Comparison of ENCODE assay signal across 16 mouse cellular contexts in genomic region chr9:106512729-106513450, GRCm38 (mm10). TPM values are rescaled to one million over a fixed set of nuclear protein-coding genes. Genes with fewer than 3 reads are reported as not detected.
DNase-seq lines count a peak whose midpoint lies in the region; ATAC-seq lines count a peak whose summit lies in the region.
"Had no signal": no experiment of that assay in that cellular context is flagged by ENCODE, and none has a peak within 500 bp of the region (broad histone marks: within the 10 kb centered on the region; RNA-seq: fewer than 3 reads in every experiment).

No protein-coding gene starts in this region.

- H3K36me3 ChIP-seq in megakaryocyte, embryonic 14.5 days (replicated peaks; ENCODE audit: low read length), result peaks cover 3% of the 10 kb centered on the region
- no peaks in the 10 kb centered on the region for H3K36me3 ChIP-seq in neural tube, embryonic 15.5 days
- H3K36me3 ChIP-seq: forebrain, embryonic 12.5 days; hindbrain, embryonic 13.5 days; limb, embryonic 13.5 days had no signal

- H3K27ac ChIP-seq in neural tube, embryonic 15.5 days (replicated peaks), result no peak overlapping the region
- H3K27ac ChIP-seq: forebrain, embryonic 12.5 days; hindbrain, embryonic 13.5 days; limb, embryonic 13.5 days had no signal

- DNase-seq in heart, postnatal 10 days, result peak; percentile 6 to 24
- DNase-seq in heart, postnatal 25 days (ENCODE audit: low spot score), result no peak
- DNase-seq in brain, embryonic 18.5 days (ENCODE audit: low read depth, low spot score), result peak; percentile 42
- peak; percentile 27 to 45 for DNase-seq in lung, postnatal 4 days
- DNase-seq: cerebellum, adult 11 months; kidney, postnatal 25 days; thymus, postnatal 25 days had no signal

- peak overlapping the region; percentile 79 for H3K4me3 ChIP-seq in megakaryocyte, embryonic 14.5 days (replicated peaks)
- H3K4me3 ChIP-seq in neural tube, embryonic 15.5 days (replicated peaks), result no peak overlapping the region
- H3K4me3 ChIP-seq: forebrain, embryonic 12.5 days; hindbrain, embryonic 13.5 days; limb, embryonic 13.5 days had no signal

- no peaks in the 10 kb centered on the region for H3K9me3 ChIP-seq in megakaryocyte, embryonic 14.5 days
- H3K9me3 ChIP-seq in neural tube, embryonic 15.5 days (replicated peaks), result no peaks in the 10 kb centered on the region
- H3K9me3 ChIP-seq: forebrain, embryonic 12.5 days; hindbrain, embryonic 13.5 days; limb, embryonic 13.5 days had no signal

- intact Hi-C loops in heart, postnatal 10 days (cut with DNase I), result no loop called here
- intact Hi-C loops in heart, postnatal 25 days (cut with DNase I), result no loop called here

- no peak overlapping the region for H3K4me2 ChIP-seq in neural tube, embryonic 15.5 days
- H3K4me2 ChIP-seq: forebrain, embryonic 12.5 days; hindbrain, embryonic 13.5 days; limb, embryonic 13.5 days had no signal

- 55% methylated on average over 13 of the region's 13 CpGs for WGBS in neural tube, embryonic 15.5 days

- no peak for ATAC-seq in megakaryocyte, adult 5-6 weeks (ENCODE audit: poor library complexity, severe bottlenecking)
- no peak for ATAC-seq in neural tube, embryonic 15.5 days (ENCODE audit: low FRiP score)
- ATAC-seq: activated CD4-positive, CD25-positive, alpha-beta regulatory T cell, adult 4 months had no signal

- peaks cover 6% of the 10 kb centered on the region for H3K27me3 ChIP-seq in megakaryocyte, embryonic 14.5 days (replicated peaks)
- no peaks in the 10 kb centered on the region for H3K27me3 ChIP-seq in neural tube, embryonic 15.5 days (replicated peaks)
- H3K27me3 ChIP-seq: forebrain, embryonic 12.5 days; hindbrain, embryonic 13.5 days; limb, embryonic 13.5 days had no signal

- H3K9ac ChIP-seq in neural tube, embryonic 15.5 days (replicated peaks), result no peak overlapping the region
- H3K9ac ChIP-seq: forebrain, embryonic 12.5 days; hindbrain, embryonic 13.5 days; limb, embryonic 13.5 days had no signal

- peaks cover 48% of the 10 kb centered on the region for H3K4me1 ChIP-seq in megakaryocyte, embryonic 14.5 days
- H3K4me1 ChIP-seq in neural tube, embryonic 15.5 days, result no peaks in the 10 kb centered on the region
- H3K4me1 ChIP-seq: forebrain, embryonic 12.5 days; hindbrain, embryonic 13.5 days; limb, embryonic 13.5 days had no signal

RNA-seq across cellular contexts. Expression of gene Iqcf5, which starts 1.5 kb away (rescaled TPM):
- not detected for total RNA-seq in heart, postnatal 10 days (2021)
- total RNA-seq in heart, postnatal 25 days (2021), result not detected
- polyA plus RNA-seq in megakaryocyte, embryonic 14.5 days (2012; ENCODE audit: insufficient read depth, low replicate concordance), result not detected in 2 replicates
- total RNA-seq in megakaryocyte, adult 5-6 weeks (2015), result not detected in 2 replicates
- total RNA-seq in megakaryocyte, adult 5-6 weeks (2017), result not detected in 2 replicates
- not detected in 2 replicates for polyA plus RNA-seq in neural tube, embryonic 15.5 days (2015; fragmentation: Nextera tagmentation; extraction: Ambion mirVana)
- total RNA-seq: gastrocnemius, postnatal 4 days; megakaryocyte progenitor cell, adult 5-6 weeks had no signal
- polyA plus RNA-seq: activated CD4-positive, CD25-positive, alpha-beta regulatory T cell, adult 4 months; forebrain, embryonic 12.5 days; hindbrain, embryonic 13.5 days; limb, embryonic 13.5 days had no signal

RNA-seq across cellular contexts. Expression of gene Iqcf1, which starts 13.1 kb away (rescaled TPM):
- not detected for total RNA-seq in heart, postnatal 10 days (2021)
- total RNA-seq in heart, postnatal 25 days (2021), result not detected
- polyA plus RNA-seq in megakaryocyte, embryonic 14.5 days (2012; ENCODE audit: insufficient read depth, low replicate concordance), result not detected in 2 replicates
- not detected in 2 replicates for total RNA-seq in megakaryocyte, adult 5-6 weeks (2015)
- not detected in 2 replicates for total RNA-seq in megakaryocyte, adult 5-6 weeks (2017)
- not detected in 2 replicates for polyA plus RNA-seq in neural tube, embryonic 15.5 days (2015; fragmentation: Nextera tagmentation; extraction: Ambion mirVana)
- total RNA-seq: gastrocnemius, postnatal 4 days; megakaryocyte progenitor cell, adult 5-6 weeks had no signal
- polyA plus RNA-seq: activated CD4-positive, CD25-positive, alpha-beta regulatory T cell, adult 4 months; forebrain, embryonic 12.5 days; hindbrain, embryonic 13.5 days; limb, embryonic 13.5 days had no signal

RNA-seq across cellular contexts. Expression of gene Parp3, which starts 36.1 kb away (rescaled TPM):
- total RNA-seq in heart, postnatal 10 days (2021), result 10 to 100 TPM; 12.5 to 13.5 TPM
- total RNA-seq in heart, postnatal 25 days (2021), result 10 to 100 TPM; 30.1 to 33.5 TPM
- polyA plus RNA-seq in megakaryocyte, embryonic 14.5 days (2012; ENCODE audit: insufficient read depth, low replicate concordance), result 2.6 and 5.6 TPM in 2 replicates
- 14.3 and 19.2 TPM in 2 replicates for total RNA-seq in megakaryocyte, adult 5-6 weeks (2015)
- 26.7 and 29.7 TPM in 2 replicates for total RNA-seq in megakaryocyte, adult 5-6 weeks (2017)
- 0.86 and 3.6 TPM in 2 replicates for polyA plus RNA-seq in neural tube, embryonic 15.5 days (2015; fragmentation: Nextera tagmentation; extraction: Ambion mirVana)

RNA-seq across cellular contexts. Expression of gene Rrp9, which starts 37.1 kb away (rescaled TPM):
- total RNA-seq in heart, postnatal 10 days (2021), result 10 to 100 TPM; 18.8 to 19.1 TPM
- 10 to 100 TPM; 19.7 to 23.5 TPM for total RNA-seq in heart, postnatal 25 days (2021)
- polyA plus RNA-seq in megakaryocyte, embryonic 14.5 days (2012; ENCODE audit: insufficient read depth, low replicate concordance), result 198 and 662 TPM in 2 replicates
- total RNA-seq in megakaryocyte, adult 5-6 weeks (2015), result 3.6 and 6.3 TPM in 2 replicates
- 10.0 and 16.0 TPM in 2 replicates for total RNA-seq in megakaryocyte, adult 5-6 weeks (2017)
- 46.4 and 47.8 TPM in 2 replicates for polyA plus RNA-seq in neural tube, embryonic 15.5 days (2015; fragmentation: Nextera tagmentation; extraction: Ambion mirVana)

RNA-seq across cellular contexts. Expression of gene Gpr62, which starts 47.2 kb away (rescaled TPM):
- total RNA-seq in heart, postnatal 10 days (2021), result under 1 TPM in 1 of 2 experiments, not detected in 1; 0.12 TPM
- total RNA-seq in heart, postnatal 25 days (2021), result not detected
- 0.39 TPM in 1 of 2 replicates, not detected in the other for polyA plus RNA-seq in megakaryocyte, embryonic 14.5 days (2012; ENCODE audit: insufficient read depth, low replicate concordance)
- total RNA-seq in megakaryocyte, adult 5-6 weeks (2015), result not detected in 2 replicates
- total RNA-seq in megakaryocyte, adult 5-6 weeks (2017), result not detected in 2 replicates
- 1.1 and 1.4 TPM in 2 replicates for polyA plus RNA-seq in neural tube, embryonic 15.5 days (2015; fragmentation: Nextera tagmentation; extraction: Ambion mirVana)
- total RNA-seq: megakaryocyte progenitor cell, adult 5-6 weeks had no signal
- polyA plus RNA-seq: activated CD4-positive, CD25-positive, alpha-beta regulatory T cell, adult 4 months had no signal
